Mouse (Mus musculus) lung, postnatal 36 days (tissue): ENCODE results near the gene Lmntd1.

Source experiments
- DNase-seq: peaks from one replicate; pipeline ENCODE4 v3.0.0; 2022; ENCODE audit warnings: mixed read lengths

Lmntd1 gene

DNA sequence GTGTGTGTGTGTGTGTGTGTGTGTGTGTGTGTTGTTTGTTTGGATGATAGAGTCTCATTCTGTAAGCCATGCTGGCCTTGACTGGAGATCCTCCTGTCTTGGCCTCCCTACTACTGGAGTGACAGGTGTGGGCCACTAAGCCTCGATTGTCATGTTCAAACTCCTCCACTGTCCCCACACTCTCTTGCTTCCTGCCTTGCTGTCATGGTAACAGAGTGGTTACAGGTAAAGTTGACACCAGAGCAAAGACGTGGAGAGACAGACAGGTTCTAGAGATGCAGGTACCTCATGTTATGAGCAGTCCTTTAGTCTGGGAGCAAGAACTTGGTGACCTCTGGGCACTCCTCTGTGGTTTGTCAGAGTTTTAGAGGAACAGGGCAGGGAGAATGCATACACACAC, 239.7 kb downstream of the Lmntd1 start:
- DNase-seq, result no peak

DNA sequence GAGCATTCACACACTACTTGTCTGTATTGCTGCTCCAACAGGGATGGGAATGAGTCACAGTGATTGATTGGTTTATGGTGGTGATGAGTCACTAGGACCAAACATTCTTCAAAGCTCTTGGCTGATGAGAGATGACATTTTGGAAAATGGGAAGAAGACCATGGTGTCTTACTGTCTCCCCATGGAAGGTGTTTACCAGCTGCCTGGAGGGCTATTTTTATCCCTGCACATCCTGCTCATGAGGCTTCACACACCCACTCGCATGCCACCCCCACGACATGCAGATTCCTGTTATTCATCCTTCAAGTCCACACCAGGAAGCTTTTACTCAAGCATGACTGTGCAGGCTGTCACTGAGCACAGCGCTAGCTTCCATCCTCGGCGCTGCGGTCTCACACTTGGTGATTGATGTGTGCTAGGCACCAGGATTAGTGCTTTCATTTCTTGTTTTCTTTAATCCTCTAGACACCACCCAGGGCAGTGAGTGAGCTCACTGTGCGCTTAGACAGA, 240.4 kb downstream of the Lmntd1 start:
- DNase-seq, result no peak

DNA sequence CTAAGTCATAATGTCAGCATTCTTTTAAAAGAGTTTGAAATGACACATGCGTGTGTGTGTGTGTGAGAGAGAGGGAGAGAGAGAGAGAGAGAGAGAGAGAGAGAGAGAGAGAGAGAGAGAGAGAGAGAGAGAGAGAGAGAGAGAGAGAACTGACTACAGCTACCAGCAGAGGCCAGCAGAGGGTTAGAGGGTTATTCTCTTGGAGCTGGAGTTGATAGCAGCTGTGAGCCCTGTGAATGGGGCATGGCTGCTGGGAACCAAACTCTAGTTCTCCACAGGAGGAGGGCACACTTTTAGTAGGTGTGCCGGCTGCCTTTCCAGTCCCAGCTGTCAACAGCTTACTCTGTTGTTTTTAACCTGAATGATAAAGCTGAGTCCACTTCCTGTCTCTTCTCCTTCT, 242.1 kb downstream of the Lmntd1 start:
- DNase-seq, result no peak

DNA sequence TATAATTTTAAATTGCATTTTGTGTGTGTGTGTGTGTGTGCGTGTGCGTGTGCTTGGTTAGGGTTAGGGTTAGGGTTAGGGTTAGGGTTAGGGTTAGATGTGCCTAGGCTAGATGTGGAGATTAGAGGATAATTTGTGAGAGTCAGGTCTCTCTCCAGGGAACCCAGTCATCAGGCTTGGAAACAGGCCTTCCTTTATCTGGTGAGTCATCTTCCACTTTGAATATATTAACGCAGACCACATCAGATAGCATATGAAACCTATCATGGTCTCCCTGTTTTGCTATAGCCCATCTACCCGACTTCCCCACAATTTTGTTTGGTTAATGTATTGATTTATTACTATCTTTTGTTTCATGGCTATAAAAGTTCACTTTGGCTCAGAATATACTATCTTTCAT, 242.5 kb downstream of the Lmntd1 start:
- DNase-seq, result no peak

DNA sequence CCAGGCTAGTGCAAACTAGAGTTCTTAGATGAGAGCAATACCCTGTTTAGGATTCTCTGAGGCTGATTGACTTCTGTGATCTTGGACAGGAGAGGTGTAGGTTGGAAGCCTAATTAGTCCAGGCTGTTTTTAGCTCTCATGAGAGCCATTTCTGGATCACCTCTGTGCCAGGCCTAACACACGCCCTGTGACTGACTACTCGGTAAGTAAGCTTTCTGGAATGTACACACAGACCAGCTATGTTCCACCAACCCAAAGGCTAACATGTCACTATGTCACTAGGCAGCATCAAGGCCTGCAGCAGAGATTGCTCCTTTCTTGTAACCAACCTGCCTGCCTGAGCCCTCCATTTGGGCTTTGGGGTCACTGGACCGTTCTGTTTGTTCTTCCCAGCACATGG, 243.8 kb downstream of the Lmntd1 start:
- DNase-seq, result no peak

DNA sequence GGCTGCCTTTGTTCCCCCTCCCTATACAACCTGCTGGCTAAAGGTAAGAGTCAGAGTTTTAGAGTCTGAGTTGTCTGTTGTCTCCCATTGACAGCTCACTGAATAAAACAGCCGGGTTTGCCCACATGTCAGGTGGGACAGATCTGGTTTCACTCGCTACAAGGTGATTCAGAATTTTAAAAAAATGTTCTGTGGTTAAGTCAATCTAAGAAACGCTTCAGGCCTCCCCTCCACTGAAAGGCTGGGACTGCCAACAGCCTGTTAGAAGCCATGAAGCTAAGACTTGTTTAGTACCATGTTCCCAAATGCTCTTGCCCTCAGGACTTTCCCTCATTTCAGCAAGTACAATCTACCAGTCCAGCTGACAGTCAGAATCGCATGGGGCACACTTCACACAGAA, 244.8 kb downstream of the Lmntd1 start:
- no peak for DNase-seq

DNA sequence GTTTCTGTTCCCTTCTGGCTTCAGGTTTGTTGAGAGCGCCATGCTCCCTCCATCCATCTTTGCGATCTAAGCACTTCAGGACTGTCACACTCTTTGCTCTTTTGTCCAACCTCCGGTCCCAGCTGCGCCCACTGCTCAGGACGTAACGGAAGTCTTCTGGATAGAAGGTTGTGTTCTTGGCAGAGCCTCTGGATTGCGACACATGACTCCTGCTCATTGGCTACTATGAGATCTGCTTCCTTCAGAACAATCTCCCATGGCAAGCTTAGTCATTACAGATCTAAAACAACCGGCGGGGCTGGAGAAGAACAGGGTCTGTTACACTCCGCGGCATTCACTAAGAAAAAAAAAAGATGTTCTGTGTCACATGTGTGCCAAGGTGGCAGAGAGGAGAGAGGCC, 247.6 kb downstream of the Lmntd1 start:
- DNase-seq, result peak; percentile 45

DNA sequence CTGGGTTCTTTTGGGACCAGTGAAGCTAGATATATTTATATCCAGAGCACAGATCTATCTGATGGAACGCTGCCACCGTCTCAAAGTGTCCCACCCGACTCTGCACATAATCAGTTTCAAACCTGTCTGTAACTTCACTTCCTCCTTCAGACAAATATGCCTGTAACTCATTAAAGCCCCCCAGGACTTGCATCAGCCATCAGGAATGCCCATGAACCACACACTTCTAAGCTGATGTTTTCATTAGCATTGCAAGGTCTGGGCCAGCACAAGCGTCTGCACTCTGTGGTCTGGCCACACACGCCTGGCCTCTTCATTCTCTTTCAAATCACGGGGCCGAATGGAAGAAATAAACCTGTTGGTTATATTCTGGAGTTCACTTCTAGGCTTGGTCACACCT, 250.4 kb downstream of the Lmntd1 start:
- DNase-seq, result no peak

DNA sequence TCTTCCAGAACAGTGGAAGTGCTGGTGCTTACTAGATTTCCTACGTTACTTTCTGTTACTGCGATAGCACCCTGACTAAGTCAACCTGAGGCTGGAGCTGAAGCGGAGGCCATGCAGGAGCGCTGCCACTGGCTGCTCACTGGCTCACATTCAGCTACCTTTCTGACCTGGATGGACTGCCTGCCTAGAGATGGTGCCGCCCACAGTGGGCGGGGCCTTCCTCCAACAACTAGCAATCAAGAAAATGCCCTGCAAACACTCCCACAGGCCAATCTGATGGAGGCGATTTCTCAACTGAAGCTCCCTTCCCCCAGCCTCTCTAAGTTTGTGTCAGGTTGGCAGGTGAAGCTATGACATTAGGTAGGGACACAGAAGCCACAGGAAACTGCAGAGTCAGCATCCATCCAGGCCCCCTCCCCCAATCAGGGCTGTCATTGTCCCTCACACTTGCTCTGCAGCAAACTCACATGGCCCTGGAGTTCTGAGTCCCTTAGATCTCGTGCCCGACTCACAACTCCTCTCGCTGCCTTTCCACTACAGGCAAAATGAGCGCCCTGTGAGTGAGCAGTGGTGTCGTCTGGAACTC, 252.9 kb downstream of the Lmntd1 start:
- DNase-seq, result peak; percentile 60

DNA sequence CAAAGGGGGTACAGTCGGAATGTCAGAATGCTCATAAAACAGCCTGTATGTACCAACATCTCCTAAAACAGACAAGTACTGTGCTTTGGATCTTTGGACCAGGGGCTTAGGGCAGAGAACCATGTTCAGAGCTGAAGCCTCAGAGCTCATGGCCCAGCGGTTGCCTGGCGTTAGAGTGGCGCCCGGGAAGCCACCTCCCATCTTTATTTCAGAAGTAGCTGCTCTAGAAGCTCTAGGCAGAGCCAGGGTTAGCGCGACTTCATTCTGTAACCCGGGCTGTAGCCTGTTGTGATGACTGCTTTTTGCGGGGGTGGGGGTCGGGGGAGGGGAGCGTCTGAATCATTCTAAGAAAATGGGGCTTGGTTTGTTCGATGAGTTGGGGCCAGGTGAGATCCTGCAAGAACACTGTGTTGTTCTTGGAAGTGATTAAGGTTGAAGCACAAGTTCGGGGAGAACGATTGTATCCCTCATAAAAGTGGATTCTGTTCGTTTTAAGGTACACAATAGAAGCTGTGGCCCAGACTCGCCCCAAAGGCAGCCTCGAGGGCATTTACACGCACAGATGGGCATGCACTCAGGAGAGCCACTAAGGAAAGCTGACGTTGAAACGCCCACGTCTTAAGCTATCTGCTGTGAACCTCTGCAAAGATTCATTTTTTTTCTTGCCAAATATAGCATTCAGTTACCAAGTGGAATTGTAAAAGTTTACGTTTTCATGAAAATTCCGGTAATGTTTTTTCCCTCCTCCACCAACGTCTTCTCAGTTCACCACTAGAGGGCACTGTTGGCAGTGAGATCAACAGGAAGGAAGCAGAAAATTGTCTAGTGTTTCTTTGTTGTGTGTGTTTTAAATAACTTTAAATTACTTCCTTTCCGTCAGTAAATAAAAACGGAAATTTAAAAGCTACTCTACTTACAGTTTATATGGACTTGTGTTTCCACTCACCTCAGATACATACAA, 254.4 kb downstream of the Lmntd1 start:
- DNase-seq, result peak; percentile 70

DNA sequence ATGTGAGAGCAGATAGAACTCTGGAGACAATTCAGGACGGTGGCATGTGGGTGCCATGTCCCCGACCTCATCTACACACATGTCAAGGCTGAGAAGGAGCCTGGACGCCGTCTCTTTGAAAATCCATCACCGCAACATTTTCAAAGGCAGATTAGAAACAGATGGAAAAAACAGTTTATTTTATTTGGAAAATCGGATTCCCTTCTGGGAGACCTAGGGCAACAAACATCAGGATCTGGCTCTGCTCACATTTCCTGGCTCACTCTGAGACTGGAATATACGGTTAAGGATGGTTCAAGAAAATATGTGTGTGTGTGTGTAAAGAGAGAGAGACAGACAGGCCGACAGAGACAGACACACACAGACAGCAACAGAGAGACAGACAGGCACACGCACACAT, 256.1 kb downstream of the Lmntd1 start:
- DNase-seq, result no peak

DNA sequence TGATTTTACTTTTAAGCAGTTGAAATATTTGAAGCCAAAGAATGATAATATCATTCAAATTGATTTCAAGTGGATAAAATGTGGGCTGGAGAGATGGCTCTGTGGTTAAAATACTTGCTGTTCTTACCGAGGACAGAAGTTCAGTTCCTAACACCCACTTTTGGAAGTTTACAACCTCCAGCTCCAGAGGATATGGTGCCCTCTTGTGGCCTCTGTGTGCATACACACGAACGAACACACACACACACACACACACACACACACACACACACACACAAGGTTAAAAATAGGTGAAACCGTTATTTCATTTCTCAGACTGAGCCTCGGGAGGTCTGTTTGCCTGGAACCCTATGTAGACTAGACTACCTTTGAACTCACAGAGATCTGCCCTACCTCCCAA, 260.3 kb downstream of the Lmntd1 start:
- no peak for DNase-seq

DNA sequence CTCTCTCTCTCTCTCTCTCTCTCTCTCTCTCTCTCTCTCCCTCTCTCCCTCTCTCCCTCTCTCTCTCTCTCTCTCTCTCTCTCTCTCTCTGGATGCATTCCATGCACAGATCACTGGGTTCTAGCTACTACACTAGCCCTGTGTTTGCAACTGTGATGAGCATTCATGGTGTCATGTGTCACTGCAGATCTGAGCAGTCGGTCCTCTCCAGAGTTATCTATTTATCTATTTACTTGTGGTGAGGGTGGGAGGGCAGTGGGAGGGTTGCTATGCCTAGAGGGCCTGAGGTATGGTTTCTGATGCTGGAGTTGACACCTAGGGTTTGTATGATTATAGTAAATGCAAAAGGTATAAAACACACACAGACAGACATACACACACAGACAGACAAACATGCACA, 261.4 kb downstream of the Lmntd1 start:
- DNase-seq, result no peak

DNA sequence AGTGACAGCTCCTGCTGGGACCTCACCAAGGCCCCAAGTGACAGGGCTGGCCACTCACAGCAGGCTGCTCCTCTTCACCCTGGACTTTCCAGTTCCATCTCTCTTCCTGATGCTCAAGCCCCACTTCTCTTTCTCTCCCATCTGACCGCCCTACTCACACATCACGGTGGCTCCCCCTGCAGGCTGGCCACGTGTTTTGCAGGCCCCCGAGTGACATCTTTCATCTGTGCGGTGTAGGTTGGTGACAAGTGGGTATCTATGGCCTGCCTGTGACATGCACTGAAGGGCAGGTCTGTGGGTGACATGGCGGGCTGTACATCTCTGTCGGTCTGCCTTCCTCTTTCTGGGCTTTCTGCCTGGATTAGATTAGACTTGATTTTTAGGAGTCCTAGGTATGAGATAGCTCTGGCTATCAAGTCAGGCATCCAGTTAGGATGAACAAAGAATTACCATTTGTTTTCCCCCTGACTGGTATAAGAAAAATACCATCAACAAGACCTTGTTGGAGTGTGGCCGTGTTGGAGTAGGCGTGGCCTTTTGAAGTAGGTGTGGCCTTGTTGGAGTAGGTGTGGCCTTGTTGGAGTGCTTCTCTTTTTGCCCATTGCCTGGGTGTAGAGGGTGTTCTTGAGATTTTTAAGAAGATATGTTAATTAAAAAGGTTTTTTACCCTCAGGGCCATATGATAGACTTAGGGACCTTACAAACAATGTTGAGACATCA, 265.8 kb downstream of the Lmntd1 start:
- DNase-seq, result peak; percentile 38

DNA sequence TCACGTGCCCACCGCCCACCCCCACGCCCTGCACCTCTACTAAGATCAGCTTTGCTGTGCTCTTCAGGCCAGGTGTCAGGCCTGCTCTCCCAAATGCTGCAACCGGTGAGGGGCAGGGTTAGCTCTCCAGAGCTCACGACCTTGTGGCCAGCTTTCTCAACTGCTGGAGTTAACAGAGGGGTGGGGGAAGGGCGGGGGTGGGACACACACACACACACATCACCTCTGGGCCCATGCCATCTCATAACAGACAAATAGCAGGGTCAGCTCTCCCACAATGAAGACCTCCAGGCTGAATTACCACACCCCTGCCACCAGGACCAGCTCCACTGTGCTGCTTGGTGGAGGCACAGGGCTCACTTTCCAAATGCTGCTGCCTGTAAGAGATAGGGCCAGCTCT, 266.5 kb downstream of the Lmntd1 start:
- DNase-seq, result no peak

DNA sequence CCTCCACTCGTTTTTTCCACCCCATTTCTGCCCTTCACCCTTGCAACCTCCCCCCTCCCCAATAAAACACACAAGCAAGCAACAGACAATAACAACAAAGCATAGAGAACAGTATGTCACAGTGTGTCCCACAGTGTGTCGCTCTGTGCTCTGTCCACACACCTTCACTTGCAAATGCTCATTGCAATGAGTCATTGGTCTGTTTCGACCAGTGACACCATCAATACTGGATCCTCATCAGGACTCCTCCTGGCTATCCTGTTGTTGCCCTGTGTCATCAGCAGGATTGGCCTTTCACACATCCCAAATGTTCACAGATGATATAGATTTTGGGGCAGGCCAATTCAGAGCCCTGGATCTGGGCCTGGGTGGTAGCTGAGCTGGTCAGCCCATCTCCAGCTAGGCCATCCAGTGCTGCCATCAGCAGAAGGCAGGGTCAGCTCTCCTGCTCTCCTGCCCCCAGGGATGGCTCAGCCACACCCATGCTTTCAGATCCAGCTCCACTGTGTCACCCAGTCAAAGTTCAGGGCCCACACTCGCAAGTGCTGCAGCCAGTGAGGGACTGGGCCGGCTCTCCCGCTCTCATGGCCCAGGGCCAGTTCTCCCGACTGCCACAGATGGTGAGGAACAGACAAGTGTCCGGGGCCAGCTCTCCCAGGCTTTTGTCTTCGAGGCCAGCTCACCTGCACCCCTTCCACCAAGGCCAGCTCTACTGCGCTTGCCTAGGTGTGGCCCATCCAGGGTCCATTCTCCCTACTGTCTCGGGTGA, 267.1 kb downstream of the Lmntd1 start:
- no peak for DNase-seq

DNA sequence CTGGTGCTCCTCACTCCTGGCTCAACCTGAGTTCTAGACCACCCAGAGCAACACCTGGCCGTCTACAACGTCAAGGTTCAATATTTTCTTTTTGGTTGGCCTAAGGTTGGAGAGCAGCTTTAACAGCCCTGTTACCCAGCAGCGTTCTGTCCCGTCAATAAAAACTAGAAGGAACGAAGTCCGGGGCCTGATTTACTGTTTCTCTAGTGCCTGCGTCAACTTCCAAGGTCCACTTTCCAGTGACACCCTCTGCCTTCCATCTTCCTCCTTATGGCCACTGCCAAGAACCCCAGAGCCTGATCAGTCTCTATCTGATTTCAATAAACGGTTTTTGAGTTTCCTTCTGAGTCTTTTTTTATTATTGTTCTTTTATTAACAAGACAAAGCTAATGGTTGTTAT, 267.8 kb downstream of the Lmntd1 start:
- DNase-seq, result no peak

DNA sequence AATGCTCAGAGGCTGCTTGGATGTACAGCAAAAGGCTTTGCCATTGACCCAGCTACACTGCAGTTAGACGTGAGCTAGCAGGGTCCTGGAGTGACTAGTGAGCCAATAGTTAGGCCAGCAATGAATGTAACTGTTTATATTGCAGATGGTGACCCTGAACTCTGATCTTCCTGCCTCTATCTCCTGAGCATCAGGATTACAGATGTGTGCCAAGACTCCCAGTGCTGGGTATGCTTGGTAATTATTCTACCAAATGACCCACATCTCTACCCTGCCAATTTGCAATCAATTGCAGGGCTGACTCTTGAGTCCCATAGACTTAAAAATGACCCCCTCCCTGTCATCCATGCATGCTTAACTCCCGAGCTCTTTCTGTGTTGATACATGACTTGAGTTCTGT, 269.4 kb downstream of the Lmntd1 start:
- DNase-seq, result no peak

DNA sequence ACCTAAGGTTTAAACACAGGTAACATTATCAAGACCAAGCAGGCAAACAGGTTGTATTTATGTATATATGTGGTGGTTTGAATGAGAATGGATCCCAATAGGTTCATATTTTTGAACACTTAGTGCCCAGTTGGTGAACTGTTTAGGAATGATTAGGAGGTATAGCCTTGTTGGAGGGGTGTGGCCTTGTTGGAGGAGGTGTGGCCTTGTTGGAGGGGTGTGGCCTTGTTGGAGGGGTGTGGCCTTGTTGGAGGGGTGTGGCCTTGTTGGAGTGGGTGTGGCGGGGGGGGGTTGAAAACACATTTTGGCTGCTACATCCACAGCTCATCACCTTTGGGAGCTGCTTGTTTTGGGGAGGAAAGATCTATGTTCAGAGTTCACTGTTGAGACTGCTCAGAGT, 270.7 kb downstream of the Lmntd1 start:
- no peak for DNase-seq

DNA sequence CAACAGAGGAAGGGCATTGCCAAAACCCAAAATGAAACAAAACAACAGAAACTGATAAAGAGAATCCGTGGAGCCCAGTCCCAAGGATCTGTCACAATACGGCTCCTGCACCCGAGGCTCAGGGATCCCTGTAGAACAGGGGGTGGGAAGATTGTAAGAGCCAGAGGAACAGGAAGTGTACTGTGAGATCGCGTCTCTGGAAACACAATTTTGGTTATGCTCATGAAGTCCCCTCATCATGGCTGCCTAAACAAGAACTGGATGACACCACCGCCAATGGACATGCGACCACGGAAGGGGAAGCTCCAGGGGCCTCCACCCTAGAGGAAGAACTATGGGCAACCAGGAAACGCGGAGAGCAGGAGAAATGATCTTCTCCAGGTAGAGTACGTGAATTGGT, 271.3 kb downstream of the Lmntd1 start:
- DNase-seq, result no peak

DNA sequence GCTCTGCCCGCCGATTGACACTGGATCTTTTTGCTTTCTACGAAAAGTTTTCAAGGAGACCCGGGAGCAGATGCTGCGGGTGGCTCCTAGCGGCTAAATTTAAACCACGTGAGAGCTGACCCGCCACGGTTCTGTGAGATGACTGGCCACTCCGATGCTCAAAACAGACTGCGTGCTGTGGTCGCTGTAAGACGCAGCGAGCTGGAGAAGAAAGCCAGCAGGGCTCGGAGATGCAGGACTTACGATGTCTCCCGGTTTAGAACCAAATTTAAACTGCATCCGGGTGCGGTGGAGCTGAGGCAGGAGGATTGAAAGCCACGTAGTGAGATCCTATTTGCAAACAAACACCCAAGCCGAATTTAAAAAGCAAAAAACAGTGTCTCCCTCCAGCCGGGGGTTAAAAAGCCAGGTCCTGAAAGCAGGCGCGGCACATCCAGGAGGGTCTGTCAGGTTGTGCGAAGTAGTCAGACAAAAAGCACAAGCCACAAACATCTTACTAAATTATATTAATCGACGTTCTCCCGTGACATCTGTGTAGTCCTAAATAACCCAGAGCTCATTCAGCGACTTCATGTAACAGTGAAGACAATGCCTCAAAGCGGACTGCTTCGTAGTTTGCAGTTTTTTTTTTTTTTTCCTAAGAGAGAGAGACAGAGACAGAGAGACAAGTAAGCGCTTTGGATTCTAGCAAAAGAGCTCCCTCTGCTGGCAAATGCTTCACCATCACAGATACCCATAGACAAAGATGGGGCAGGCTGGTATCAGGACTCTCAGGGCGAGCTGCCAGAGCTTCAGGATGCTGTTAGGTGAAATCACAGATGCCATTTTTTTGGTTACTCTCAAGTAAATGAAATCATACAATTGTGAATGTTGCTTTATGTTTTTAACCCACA, 272.6 kb downstream of the Lmntd1 start:
- peak; percentile 97 for DNase-seq

DNA sequence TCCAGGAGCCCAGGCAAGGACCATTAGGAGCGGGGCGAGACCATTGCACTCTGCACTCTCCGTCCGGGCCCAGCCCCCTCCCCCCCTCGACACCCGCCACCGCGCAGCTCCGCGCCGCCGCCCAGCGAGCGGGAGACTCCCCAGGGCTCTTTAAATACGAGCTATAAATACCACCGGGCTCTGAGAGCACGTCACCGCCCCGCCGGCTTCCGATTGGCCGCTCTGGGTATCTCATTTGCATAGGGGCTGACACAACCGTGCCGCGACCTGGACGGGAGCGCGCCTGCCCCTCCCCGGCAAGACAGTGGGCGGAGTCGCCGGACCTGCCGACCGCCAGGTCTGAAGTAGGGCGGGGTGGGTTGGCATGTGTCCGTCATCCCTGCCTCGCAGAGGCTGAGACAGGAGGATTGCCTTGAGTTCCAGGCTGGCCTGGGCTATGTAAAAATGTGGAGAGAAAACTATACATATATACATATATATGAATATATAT, 273.4 kb downstream of the Lmntd1 start:
- peak; percentile 98 for DNase-seq
